Mouse (Mus musculus): Measurements from ENCODE around the gene Sypl.

Gene Sypl

DNA sequence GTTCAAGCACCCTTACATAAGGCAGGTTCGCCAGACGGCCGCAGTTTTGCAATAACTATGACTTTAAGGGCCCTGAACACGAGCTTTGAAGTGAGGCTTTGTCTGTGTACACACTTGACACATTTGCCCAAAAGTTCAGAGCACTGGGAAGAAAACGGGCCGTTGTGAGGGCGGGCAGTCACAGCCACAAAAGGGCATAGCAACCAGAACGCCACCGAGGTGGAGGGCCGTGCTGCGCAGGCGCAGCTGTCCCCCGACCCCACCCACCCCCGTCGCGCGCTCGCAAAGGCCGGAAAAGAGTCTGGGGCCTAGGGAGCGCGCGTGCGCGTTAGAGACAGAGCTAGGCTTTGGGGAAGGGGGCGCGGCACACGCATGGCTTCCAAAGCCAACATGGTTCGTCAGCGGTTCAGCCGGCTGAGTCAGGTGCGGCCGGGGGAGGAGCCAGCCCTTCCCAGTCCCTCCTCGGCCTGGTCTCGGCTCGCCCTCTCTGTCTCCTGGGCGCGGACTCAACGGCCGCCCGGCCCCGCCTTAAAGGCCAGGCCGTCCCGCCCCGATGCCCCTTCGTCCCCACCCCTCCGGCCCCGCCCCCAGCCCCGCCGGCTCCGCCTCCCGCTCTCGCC is at the start of gene Sypl:
Gene Sypl (plus strand): TSS at position 296 of the 620 bp plus-strand sequence.
- peak; percentile 91 to 94 for DNase-seq (ENCODE audit: low spot score in 2 of 2)

DNA sequence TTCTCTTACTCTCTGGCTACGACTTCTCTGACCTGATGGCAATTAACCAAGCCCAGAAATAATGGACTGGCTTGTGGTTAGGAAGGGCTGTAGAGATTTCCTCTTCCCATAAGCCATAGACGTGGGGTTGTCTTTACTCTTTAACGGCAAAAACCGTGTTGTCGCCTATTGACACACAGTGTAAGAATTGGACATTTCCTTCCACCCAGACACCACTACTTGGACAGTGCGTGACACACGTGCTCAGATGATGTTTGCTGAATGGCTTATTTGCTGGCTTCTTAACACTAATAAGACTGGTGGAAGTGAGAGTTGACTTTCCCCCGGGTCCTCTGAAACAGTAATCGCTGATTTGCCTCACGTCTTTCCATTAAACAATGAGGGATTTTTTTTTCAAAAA is 44.0 kb upstream of the Sypl start:
- DNase-seq (ENCODE audit: low spot score in 2 of 2): no peak

DNA sequence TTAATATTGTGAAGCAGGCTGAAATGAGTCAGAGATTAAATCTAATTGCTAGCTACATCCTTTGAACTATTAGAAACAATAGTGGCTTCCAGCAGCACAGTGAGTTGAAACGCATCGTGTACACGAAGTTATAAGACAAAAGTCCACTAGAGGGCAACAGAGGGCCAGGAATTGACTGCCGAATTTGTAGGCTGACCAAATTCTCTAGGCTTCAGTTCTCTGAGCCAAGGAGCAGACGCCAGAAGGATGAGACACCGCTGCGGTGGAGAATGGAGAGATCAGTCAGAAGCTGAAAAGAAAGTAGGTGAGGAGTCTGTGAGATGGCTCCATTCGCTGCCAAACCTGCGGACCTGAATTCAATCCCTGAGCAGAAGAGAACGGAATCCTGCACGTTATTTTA is 43.6 kb upstream of the Sypl start:
- DNase-seq (ENCODE audit: low spot score in 2 of 2): peak in 1 of 2 experiments; percentile 51

DNA sequence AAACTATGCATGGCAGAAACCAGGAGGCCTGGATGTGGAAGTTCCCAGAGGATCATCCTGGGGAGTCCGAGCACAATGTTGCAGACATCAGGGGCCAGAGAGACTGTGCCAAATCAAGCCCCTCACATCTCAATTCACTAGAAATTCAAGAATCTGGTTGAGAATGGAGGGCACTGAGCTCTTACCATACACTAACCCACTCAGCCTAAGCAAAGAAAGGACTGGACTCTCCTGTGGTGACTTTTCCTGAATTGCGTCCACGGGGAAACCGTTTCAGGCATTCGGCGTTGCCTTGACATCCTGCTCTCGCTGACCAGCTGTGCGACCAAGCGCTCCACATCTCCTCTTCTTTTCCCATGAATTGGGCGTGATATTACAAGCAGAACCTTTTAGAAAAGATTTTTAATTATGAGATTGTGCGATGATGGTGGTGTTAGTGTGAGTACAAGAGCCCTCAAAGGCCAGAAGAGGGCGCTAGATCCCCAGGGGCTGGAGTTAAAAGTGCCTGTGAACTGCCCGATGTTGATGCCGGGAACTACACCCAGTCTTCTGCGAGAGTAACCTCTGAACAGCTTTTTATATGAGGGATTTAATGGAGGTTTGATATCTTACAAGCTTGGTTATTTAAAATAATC is 43.0 kb upstream of the Sypl start:
- DNase-seq (ENCODE audit: low spot score in 2 of 2): peak in 1 of 2 experiments; percentile 55

DNA sequence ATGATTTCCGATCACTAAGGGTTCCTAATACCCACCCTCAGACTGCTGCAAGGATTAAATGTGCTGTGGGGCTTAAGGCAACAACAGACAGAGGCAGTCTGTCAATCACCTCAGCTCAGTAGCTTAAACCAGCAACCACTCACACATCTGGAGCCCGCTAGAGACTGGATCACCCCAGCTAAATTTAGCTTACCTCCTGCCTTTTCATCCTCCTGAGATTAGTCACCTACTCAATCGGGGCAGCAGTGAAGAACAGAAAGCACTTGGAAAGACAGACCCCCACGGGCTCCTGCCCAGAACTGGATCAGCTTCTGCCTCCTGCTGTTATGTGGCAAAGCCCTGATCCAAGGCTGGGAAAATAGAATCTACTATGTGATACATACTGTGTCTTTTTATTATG is 42.1 kb upstream of the Sypl start:
- DNase-seq (ENCODE audit: low spot score in 2 of 2): no peak

DNA sequence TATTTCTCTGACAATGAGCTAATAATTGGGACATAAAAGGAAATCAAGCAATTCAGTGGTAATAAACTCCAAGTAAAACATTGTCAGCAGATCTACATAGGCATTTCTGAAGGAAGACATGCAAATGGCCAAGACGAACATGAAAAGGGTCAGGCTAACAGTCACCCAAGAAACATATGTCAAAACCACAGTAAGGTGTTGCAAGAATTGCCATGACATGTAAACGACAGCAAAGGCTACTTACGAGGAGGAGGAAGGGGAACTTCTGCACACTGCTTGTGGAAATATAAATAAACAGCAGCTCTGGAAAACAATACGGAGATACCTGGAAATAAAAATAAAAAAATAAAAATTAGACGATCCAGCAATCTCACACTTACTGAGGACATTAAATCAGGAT is 40.9 kb upstream of the Sypl start:
- no peak for DNase-seq (ENCODE audit: low spot score in 2 of 2)

DNA sequence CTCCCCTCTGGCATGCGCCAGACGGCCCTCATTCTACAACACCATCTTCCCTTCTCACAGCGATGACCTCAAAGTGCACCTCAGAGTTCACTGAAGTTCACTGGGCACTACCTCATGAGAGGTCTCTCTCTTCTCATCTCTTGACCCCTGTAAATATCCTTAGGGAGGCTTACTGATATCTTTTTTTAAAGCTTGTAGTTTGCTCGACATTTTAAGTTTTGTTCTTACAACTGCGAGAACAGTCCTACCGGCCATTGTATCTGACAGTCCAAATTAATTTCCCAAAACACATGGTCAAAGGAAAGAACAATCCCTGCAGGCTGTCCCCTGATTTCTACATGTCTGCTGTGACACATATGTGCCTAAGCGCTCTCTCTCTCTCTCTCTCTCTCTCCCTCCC is 35.0 kb upstream of the Sypl start:
- DNase-seq (ENCODE audit: low spot score in 2 of 2): no peak

DNA sequence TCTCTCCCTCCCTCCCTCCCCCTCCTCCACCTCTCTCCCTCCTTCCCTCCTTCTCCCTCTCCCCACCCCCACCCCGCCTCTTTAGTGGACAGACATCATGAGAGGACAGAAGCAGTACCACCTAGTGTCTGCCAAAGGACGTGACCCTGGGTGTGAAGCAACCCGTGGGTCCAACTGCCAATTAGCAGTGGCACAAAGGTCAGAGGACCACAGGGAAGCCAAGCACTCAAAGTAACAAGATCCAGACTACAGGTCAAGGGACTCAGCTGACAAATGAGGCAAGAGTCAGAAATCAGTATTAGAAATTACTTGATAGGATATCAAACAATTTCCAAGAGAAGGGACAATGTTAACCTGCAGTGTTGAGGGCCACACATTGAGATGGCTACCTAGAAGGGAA is 34.6 kb upstream of the Sypl start:
- no peak for DNase-seq (ENCODE audit: low spot score in 2 of 2)

DNA sequence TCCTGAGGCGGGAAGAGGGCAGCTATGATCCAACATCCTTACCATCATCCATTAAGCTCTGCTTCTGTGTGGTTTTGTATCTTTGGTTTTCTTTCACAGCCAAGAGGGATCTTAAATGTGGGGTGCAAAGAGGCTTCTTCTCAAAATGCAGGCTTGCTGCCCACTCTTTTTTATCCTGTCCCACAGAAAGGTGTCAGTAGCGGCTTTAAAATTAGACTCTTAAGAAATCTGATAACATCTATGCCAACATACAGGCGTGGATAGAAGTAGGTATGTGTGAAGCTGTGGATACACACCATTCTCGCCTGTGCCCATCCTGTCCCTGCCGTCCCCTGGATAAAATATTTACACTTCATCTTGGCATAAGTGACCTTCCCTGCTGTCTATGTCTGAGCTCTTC is 34.2 kb upstream of the Sypl start:
- no peak for DNase-seq (ENCODE audit: low spot score in 2 of 2)

DNA sequence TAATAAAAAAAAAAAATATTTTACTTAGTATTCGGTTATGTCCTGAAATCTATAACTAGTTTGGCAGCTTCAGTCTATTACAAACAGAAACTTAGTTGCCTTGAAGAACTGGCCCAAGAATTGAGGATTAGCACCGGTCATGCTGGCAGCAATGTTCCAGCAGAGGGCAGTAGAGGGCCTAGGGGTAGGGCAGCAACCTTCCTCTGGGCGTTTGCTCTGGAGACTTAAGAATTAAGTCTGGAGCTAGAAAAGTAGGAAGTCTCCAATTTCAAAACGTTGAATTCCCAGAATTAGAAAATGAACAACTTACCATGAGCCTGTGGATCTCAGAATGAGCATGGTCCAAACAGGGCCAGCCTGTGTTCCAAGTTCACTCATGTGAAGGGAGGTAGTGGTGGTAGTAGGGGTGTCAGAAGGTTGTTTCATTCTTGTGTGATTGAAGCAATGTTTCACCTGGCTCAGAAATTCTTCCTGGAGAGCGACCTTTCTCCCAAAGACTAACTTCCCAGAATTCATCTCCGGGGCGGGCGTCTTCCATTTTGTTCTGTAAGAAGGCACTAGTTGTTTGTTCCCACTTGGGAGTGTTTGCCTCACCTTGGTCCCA is 33.4 kb upstream of the Sypl start:
- DNase-seq (ENCODE audit: low spot score in 2 of 2): peak; percentile 54 to 84

DNA sequence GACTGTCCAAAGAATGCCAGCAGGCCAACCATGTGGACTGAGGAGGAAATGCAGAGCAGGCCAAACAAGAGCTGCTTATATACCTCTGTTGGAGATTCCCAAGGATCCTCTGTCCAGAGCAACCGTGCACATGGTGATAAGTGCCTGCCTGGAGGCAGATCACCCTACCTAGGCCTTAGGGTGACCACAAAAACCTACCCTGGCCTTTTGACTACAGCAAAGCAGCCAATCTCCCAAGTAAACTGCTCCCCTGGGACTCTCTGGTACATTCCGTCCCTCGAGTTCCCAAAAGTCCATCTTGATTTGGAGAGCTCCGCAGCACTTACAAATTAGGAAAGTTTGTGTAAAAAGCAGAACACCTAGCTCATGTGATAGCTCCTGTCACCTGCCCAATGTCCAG is 32.6 kb upstream of the Sypl start:
- DNase-seq (ENCODE audit: low spot score in 2 of 2): no peak

DNA sequence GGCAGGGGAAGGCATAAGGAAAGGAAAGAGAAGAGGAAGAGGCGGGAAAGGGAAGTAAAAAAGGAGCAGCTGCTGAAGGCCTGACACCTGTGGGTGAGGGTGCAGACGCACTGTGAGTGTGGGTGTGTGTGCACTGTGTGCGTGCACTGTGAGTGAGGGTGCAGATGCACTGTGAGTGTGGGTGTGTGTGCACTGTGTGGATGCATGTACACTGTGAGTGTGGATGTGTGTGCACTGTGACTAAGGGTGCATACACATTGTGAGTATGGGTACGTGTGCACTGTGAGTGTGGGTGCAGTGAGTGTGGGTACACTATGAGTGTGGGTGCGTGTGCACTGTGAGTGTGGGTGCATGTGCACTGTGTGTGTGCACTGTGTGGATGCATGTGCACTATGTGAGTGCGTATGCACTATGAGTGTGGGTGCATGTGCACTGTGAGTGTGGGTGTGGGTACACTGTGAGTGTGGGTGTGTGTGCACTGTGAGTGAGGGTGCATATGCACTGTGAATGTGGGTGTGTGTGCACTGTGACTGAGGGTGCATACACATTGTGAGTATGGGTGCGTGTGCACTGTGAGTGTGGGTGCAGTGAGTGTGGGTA is 32.1 kb upstream of the Sypl start:
- DNase-seq (ENCODE audit: low spot score in 2 of 2): no peak

DNA sequence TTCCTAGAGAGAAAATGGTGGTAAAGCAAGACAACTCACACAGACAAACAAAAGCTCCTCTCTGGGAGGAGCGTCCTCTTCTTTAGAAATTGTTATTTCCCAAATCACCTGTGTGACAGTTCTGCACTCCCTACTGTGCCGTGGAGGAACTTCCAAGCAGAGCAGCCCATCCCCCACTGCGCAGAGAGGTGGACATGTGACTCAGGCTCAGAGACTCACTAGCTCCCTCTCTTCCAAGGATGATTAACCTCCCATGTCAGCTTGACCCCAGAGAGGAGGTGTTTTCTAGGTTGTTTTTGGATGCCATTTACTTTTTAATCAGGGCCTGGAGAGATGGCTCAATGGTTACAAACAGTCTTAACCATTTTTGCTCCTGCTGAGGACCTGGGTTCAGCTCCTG is 29.4 kb upstream of the Sypl start:
- no peak for DNase-seq (ENCODE audit: low spot score in 2 of 2)

DNA sequence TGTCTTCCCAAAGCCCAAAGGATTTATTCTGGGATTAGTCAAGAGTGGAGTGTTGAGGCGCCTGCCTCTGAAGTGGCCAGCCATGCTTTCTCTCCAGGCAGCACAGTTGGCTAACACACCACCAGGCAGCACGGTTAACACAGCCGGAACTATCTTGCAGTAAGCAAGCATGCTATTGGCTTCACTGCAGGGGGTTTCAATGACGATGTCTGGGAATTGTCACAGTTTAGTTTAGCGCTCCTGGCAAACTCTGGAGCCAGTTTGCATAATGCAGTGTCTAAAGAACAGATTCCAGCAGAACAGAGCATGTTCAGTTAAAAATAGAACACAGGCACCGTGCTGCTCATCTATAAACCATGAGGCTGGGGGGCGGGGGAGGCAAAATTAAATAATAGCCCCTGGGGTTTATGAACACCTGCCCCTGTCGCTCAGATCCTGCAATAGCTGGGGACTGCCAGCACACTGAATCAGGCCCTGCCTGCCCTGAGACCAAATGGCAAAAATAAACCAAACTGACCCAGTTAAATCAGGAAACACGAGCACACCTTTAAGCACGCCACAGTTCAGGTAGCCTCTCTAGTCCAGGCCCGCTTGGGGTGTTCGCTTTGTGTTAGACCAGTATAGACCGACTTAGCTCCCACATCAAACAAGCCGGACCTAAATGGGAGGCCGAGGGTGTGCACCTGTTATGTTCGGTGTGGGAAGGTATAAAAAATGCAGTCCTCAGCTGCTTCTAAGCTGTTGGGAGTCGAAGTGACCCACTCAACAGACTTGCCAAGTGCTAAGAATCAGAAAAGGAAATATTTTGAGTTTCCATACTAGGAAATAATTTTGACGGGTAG is 27.1 kb upstream of the Sypl start:
- DNase-seq (ENCODE audit: low spot score in 2 of 2): no peak

DNA sequence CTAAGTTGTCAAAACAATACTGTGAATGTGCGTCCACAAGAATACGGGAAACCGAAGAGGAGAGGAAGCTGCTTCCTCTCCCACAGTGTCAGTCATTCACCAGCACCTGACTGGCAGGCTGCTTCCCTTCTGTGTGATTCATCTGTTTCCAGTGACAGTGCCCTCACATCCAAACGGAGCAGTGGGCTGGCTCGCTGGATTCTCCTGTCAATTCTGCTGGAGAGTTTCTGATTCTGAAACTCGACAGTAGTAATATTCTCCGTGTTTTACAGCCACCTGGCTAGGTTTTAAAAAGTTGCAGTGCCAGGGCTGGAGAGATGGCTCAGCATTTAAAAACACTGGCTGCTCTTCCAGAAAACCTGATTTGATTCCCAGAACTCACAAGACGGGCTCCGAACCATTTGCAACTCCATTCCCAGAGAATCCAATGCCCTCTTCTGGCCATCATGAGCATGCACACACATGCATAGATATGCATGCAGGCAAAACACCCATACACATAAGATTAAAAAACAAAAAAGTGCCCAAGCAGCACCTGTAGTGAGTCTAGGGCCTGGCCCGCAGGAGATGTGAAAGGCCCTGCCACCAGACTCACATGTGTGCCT is 26.4 kb upstream of the Sypl start:
- no peak for DNase-seq (ENCODE audit: low spot score in 2 of 2)

DNA sequence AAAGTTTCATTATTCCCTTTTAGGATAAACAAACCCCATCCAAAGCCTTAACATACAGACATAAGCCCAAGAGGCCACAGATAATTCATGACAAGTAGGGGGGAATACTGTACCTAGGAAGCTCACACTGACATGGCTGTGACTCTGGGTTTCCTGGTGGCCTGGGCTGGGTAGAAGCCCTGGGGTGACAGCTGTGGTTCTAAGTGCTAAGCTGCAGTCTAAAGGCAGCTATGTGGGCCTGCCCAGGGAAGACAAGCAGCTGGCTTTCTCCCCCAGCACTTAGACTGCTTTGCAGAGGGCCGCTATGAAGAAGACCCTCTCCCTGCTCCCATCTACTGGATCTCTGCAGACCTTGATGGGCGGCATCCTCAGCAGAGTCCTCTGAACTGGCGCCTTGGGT is 25.5 kb upstream of the Sypl start:
- DNase-seq (ENCODE audit: low spot score in 2 of 2): no peak

DNA sequence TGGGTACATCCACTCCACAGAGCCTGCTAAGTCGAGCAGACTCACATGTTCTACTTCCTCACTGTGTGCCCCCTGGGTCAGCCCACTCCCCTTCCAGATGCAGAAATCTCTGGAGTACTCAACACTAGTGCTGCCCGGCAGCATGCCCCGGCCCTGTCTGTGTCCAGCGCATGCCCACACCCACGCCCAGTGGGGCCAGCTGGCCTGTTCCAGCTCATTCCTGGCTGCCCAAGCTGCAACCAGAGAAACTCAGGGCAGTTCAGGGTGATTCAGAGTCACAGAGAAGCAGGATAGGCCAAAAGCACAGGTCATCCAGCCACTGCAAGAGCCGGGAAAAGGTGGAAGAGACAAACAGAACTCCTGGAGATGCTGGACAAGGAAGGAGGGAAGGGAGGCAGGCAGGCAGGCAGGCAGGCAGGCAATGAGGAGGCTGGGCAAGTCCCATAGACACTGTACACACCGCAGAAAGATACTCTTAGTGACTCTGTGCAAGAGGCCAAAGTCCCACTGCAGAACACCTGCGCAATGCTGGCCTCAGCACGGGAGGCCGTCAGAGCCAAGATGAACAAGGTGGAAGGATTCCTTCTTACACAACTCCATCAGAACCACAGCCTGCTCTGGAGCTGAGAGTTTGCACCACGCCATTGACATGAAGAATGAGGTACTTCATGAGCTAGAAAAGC is 23.7 kb upstream of the Sypl start:
- DNase-seq (ENCODE audit: low spot score in 2 of 2): no peak

DNA sequence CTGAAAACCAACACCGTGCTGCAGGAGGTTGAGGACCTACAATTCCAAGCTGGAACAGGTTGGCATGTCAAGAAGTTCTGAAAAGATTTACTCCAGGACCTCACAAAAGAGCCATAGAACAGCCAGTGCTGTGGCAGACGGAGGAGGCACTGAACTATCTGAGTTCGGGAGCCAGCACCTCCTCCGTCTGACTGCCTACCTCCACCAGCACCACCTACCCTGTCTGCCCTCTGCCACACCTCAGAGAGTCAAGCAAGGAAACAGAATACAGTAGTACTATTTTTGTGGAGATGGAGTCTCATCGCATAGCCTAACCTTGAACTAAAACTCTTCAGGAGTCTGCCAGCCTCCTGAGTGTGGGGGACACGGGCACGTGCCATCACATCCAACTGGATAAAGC is 23.1 kb upstream of the Sypl start:
- no peak for DNase-seq (ENCODE audit: low spot score in 2 of 2)

DNA sequence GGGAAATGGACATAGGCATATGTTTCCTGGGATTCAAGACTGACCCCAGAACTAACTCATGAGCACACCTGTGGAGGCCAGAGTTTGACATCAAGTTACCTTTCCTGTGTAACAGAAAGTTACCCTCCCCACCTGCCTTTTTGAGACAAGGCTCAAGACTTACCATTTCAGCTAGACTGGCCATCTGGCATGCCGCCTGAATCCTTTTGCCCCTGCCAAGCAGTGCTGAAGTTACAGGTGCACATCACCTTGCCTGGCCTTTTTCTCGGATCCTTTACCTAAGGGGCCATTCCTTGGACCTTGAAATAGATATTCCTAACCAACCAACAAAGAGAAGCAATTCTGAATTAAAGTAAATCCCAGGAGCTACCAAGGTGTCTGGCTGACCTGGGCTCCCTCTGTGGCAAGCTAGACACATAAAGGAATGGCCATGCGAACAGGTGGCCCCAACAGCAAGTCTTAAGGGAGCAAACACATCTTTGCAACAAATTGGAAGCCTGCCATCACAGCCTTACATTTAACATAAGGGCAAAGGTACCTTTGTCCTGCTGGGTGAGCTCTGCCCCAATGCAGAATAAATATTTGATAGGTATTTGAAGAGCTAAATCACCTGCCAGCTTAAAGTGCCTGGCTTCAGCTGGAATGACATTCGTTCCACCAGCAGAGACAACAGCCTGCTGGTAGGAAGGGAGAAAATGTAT is 17.3 kb upstream of the Sypl start:
- DNase-seq (ENCODE audit: low spot score in 2 of 2): no peak

DNA sequence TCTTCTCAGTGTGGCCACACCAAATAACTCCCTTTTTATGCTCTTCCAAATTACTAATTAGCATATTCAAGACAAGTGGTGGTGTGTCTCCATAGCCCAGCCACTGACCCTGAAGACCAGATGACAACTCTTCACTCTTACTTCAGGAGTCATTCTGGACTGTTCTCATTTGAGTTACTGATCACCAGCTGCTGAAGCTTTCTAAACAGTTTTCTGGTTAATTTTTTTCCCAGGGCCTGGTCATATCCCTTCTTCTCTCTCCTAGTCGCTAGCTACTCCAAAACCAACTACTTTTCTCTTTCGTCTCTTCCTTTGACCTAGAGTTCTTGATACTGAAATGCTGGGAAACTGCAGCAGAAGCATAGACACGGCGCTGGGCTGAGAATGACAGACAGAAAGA is 12.6 kb upstream of the Sypl start:
- DNase-seq (ENCODE audit: low spot score in 2 of 2): no peak

DNA sequence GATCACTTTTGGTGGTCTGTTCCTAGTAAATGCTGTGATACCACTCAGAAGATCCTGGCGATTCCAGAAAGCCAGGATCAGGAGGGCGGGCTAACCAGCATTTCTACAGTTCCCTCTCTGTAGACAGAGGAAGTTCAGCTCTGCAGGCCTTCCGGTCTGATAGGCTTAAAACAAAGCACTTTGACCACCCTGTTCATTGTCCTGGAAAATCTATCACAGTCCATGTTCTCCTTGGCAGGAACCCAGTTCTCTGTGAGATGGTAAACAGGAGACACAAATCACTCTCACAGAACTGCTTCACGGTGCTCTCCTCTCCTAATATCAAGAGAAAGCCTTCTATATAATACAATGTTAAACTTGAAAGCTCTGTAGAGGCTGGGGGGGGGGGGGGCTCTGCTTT is 10.3 kb upstream of the Sypl start:
- DNase-seq (ENCODE audit: low spot score in 2 of 2): no peak
